Mouse (Mus musculus): ENCODE results near the gene Ap2a2. TPM values are rescaled to one million over a fixed set of nuclear protein-coding genes. Genes with fewer than 3 reads are reported as not detected.
A peak's percentile ranks its signal among the peaks of the same experiment; 100 is the strongest.

Ap2a2 gene
- total RNA-seq (2012; rRNA removed) = 59.5 and 60.6 TPM in 2 replicates
- 10 to 100 TPM; 34.7 to 67.9 TPM for polyA plus RNA-seq (2012; ENCODE audit: insufficient read depth in 1 of 2, insufficient read length in 2 of 2, low read depth in 1 of 2, low replicate concordance in 2 of 2, missing spikeins in 1 of 2)

DNA sequence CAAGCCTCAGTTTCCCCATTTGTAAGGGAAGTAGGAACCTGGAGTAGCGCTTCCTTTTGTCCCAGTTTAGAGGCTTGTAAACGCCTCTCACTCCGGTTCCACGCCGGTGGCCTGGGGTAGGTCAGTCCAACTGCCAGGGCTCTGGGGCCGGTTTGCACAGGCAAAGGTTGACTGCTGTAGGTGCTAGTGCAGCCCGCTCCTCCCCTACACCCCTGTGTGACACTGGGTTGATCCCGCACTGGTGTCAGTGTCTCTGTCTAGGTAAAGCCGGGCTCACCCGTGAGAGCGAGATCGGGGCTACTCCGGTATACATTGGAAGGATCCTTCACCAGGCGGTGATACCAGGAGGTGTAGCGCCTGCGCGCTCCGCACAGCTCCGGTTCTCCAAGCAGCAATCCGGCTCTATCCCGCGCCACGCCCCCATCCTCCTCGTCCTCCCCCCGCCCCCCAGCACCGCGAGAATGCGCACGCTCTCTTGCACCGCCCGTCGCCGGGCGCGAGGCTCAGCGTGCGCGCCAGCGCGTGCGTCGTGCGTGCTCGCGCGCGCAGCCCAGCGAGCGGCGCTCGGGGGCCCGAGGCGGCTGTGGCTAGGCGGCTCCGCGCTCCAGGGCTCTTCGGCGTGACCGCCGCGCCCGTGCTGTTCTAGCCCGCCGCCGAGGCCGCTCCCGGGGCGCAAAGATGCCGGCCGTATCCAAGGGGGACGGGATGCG is at the start of gene Ap2a2:
Gene Ap2a2 (plus strand): TSS at position 492 of the 710 bp plus-strand sequence.
- H3K79me2 ChIP-seq (ENCODE audit: control insufficient read depth, insufficient read depth, low read length, poor library complexity) = peaks cover 35% of the 10 kb centered on the region
- peaks cover 20 to 35% of the 10 kb centered on the region in 2 experiments for H3K4me1 ChIP-seq (ENCODE audit: control insufficient read depth in 1 of 2, insufficient read depth in 2 of 2, low read length in 2 of 2)
- TF ChIP-seq MAFK (IDR thresholded peaks at IDR 0.05; ENCODE audit: borderline replicate concordance, low read depth, low read length) = no peak
- no peak for TF ChIP-seq BHLHE40 (IDR thresholded peaks at IDR 0.05; ENCODE audit: borderline replicate concordance, low read depth, low read length)
- no peak for TF ChIP-seq EP300 (IDR thresholded peaks at IDR 0.05; ENCODE audit: low read depth in 1 of 2, low read length in 2 of 2)
- TF ChIP-seq NRF1 (IDR thresholded peaks at IDR 0.05; ENCODE audit: insufficient read depth, low read depth, low read length, poor library complexity, severe bottlenecking) = peak; percentile 78
- peak; percentile 54; the same call in 1 of the 2 replicates for TF ChIP-seq MXI1 (IDR thresholded peaks at IDR 0.05; ENCODE audit: low read depth, low read length)
- TF ChIP-seq MAZ (IDR thresholded peaks at IDR 0.05; ENCODE audit: low read depth, low read length) = peak; percentile 70; the same call in 1 of the 2 replicates
- no peak for TF ChIP-seq UBTF (IDR thresholded peaks at IDR 0.05; ENCODE audit: borderline replicate concordance, insufficient read depth, low read depth, low read length)
- TF ChIP-seq POLR2A (IDR thresholded peaks at IDR 0.05; ENCODE audit: control insufficient read depth in 1 of 2, insufficient read depth in 1 of 2, low read depth in 1 of 2, low read length in 2 of 2, poor library complexity in 1 of 2) = peak; percentile 82 to 93
- TF ChIP-seq MYB (IDR thresholded peaks at IDR 0.05; ENCODE audit: low read depth, low read length) = no peak
- TF ChIP-seq TBP (IDR thresholded peaks at IDR 0.05; ENCODE audit: low read depth, low read length) = peak; percentile 68; the same call in 1 of the 2 replicates
- TF ChIP-seq ZMIZ1 (IDR thresholded peaks at IDR 0.05; ENCODE audit: low read depth, low read length) = peak; percentile 69
- peak; percentile 95 for TF ChIP-seq NELFE (IDR thresholded peaks at IDR 0.05; ENCODE audit: low read depth, low read length)
- no peak for TF ChIP-seq CHD2 (IDR thresholded peaks at IDR 0.05; ENCODE audit: low read length)
- no peak for TF ChIP-seq E2F4 (IDR thresholded peaks at IDR 0.05; ENCODE audit: borderline replicate concordance, low read depth, low read length)
- TF ChIP-seq SIN3A (IDR thresholded peaks at IDR 0.05; ENCODE audit: low read length) = peak; percentile 46
- peak; percentile 68; the same call in 1 of the 2 replicates for TF ChIP-seq POLR2AphosphoS2 (IDR thresholded peaks at IDR 0.05; ENCODE audit: low read length)
- peaks cover 0 to 35% of the 10 kb centered on the region in 2 experiments; a peak in 3 of 4 replicates for H3K36me3 ChIP-seq (ENCODE audit: control insufficient read depth in 1 of 2, insufficient read depth in 2 of 2, low read length in 2 of 2)
- H3K4me3 ChIP-seq (ENCODE audit: control insufficient read depth in 1 of 2, insufficient read depth in 1 of 2, low read depth in 2 of 2, low read length in 2 of 2) = peak within 1 kb of the TSS; percentile 89 to 94
- H3K9me3 ChIP-seq (replicated peaks; ENCODE audit: insufficient read depth, low read length) = no peaks in the 10 kb centered on the region
- H3K27me3 ChIP-seq (ENCODE audit: control insufficient read depth in 1 of 2, insufficient read depth in 2 of 2, low read length in 2 of 2) = no peaks in the 10 kb centered on the region
- peak within 1 kb of the TSS; percentile 95 for H3K9ac ChIP-seq (ENCODE audit: control insufficient read depth, low read depth, low read length, poor library complexity, severe bottlenecking)
- peak; percentile 97 for DNase-seq (ENCODE audit: low read depth, low spot score)
- peak within 1 kb of the TSS; percentile 88 for H3K27ac ChIP-seq (ENCODE audit: control insufficient read depth, low read depth, low read length)

DNA sequence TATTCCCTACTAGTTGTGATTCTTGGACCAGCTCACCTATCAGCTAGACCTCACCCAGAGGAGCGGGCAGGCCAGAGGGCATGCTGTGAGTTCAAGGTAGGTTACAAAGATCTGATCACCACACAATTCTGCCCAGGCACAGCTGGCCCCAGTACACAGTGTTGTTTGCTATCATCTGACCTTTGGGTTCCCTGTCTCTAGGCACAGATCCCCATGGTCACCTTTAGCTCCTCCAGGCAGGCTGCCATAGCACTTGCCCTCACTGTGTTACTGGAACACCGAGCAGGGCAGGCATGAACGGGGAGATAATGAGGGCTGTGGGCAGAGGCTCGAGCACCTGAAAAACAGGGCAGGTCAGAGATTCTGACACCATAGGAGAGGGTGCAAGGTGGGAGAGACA is 44.3 kb upstream of the Ap2a2 start:
- H3K27me3 ChIP-seq (ENCODE audit: control insufficient read depth in 1 of 2, insufficient read depth in 2 of 2, low read length in 2 of 2) = no peaks in the 10 kb centered on the region
- H3K36me3 ChIP-seq (ENCODE audit: control insufficient read depth in 1 of 2, insufficient read depth in 2 of 2, low read length in 2 of 2) = no peaks in the 10 kb centered on the region
- no peaks in the 10 kb centered on the region for H3K4me1 ChIP-seq (ENCODE audit: control insufficient read depth in 1 of 2, insufficient read depth in 2 of 2, low read length in 2 of 2)
- H3K9ac ChIP-seq (ENCODE audit: control insufficient read depth, low read depth, low read length, poor library complexity, severe bottlenecking) = no peak overlapping the region
- no peak for TF ChIP-seq CTCF (IDR thresholded peaks at IDR 0.05 in 2 of 3, conservative IDR thresholded peaks at IDR 0.05 in 1 of 3; ENCODE audit: control insufficient read depth in 1 of 3, insufficient read depth in 1 of 3, low read depth in 2 of 3, low read length in 3 of 3, poor library complexity in 1 of 3, severe bottlenecking in 1 of 3)
- no peak for TF ChIP-seq SMC3 (IDR thresholded peaks at IDR 0.05; ENCODE audit: low read depth, low read length)
- TF ChIP-seq EP300 (IDR thresholded peaks at IDR 0.05; ENCODE audit: low read depth in 1 of 2, low read length in 2 of 2) = no peak
- no peak for TF ChIP-seq E2F4 (IDR thresholded peaks at IDR 0.05; ENCODE audit: borderline replicate concordance, low read depth, low read length)
- TF ChIP-seq USF1 (IDR thresholded peaks at IDR 0.05; ENCODE audit: low read depth, low read length) = no peak
- no peak for TF ChIP-seq TCF12 (IDR thresholded peaks at IDR 0.05; ENCODE audit: low read depth, low read length)
- TF ChIP-seq CHD1 (IDR thresholded peaks at IDR 0.05; ENCODE audit: low read depth, low read length) = no peak
- TF ChIP-seq MAFK (IDR thresholded peaks at IDR 0.05; ENCODE audit: borderline replicate concordance, low read depth, low read length) = no peak
- no peak for TF ChIP-seq BHLHE40 (IDR thresholded peaks at IDR 0.05; ENCODE audit: borderline replicate concordance, low read depth, low read length)
- no peak for TF ChIP-seq NRF1 (IDR thresholded peaks at IDR 0.05; ENCODE audit: insufficient read depth, low read depth, low read length, poor library complexity, severe bottlenecking)
- TF ChIP-seq MAX (IDR thresholded peaks at IDR 0.05; ENCODE audit: low read length) = no peak
- no peak for TF ChIP-seq HCFC1 (IDR thresholded peaks at IDR 0.05; ENCODE audit: low read depth, low read length)
- no peak for TF ChIP-seq UBTF (IDR thresholded peaks at IDR 0.05; ENCODE audit: borderline replicate concordance, insufficient read depth, low read depth, low read length)
- no peak for TF ChIP-seq KAT2A (conservative IDR thresholded peaks at IDR 0.05; ENCODE audit: low read depth, low read length)
- no peaks in the 10 kb centered on the region for H3K79me2 ChIP-seq (ENCODE audit: control insufficient read depth, insufficient read depth, low read length, poor library complexity)
- H3K4me3 ChIP-seq (ENCODE audit: control insufficient read depth in 1 of 2, insufficient read depth in 1 of 2, low read depth in 2 of 2, low read length in 2 of 2) = no peak overlapping the region
- DNase-seq (ENCODE audit: low read depth, low spot score) = no peak
- no peak overlapping the region for H3K27ac ChIP-seq (ENCODE audit: control insufficient read depth, low read depth, low read length)
- H3K9me3 ChIP-seq (replicated peaks; ENCODE audit: insufficient read depth, low read length) = no peaks in the 10 kb centered on the region
